Mouse (Mus musculus): ENCODE results near the gene Spag6l. TPM values are rescaled to one million over a fixed set of nuclear protein-coding genes. Genes with fewer than 3 reads are reported as not detected.

The Spag6l gene
- polyA plus RNA-seq, 1 experiment from 2014 or later: 0.39 TPM

DNA sequence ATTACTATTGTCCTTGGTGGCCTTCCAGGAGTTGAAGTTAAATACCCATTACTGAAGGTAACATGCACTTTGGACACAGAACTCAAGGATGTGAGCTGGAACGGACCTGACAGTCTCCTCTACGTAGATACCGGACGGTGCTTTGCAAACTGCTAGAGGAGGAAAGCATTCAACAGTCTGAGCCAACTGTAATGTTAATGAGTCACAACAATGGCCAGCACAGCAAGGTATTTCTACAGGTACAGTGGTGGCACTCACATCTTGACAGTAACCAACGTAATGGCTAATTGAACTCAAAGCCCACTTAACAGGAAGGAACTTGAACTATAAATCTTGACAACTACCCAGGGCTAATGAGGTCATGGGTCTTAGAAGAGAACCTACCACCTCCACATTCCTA, 3.8 kb downstream of the Spag6l start:
- Histone ChIP-seq H3K4me3 (ENCODE audit: low read depth, low read length) (no peak overlapping the region), H3K27me3 (ENCODE audit: control insufficient read depth, insufficient read depth, low read length) (no peaks in the 10 kb centered on the region), H3K27ac (ENCODE audit: low read length) (no peak overlapping the region), H3K4me2 (replicated peaks; ENCODE audit: low read depth, low read length) (no peak overlapping the region), H3K4me1 (ENCODE audit: control insufficient read depth, insufficient read depth, low read length) (no peaks in the 10 kb centered on the region), H3K9me3 (ENCODE audit: control insufficient read depth, low read depth, low read length) (no peaks in the 10 kb centered on the region), H3K9ac (replicated peaks; ENCODE audit: low read depth, low read length) (no peak overlapping the region), H3K36me3 (ENCODE audit: control insufficient read depth, insufficient read depth, low read length) (no peaks in the 10 kb centered on the region)
- no peak for ATAC-seq (ENCODE audit: insufficient number of reproducible peaks, insufficient read depth, low FRiP score, low read depth)
- WGBS: 48% methylated on average over 5 of the region's 5 CpGs

DNA sequence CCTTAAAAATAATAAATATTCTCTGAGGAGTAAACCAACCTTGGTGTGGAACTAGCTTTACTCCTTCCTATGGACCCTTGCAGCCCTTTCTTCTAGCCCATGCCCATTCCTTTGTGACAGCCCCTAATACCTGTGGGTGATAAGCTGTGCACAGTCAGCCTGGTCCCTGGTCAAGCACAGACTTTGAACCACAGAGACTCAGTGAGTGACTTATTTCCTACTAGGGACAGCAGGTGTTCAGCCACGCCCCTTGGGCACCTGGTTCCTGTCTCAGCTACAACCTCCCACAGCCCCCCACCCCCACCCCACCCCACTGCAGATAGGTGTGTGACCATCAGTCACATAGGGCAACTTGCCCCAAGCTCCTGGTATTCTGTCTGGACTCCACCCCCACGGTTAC, 22.9 kb downstream of the Spag6l start:
- H3K4me3 ChIP-seq (ENCODE audit: low read depth, low read length): no peak overlapping the region

More for the DNA sequence above, 22.9 kb downstream of the Spag6l start:
- no peak for ATAC-seq (ENCODE audit: insufficient number of reproducible peaks, insufficient read depth, low FRiP score, low read depth)
- Histone ChIP-seq H3K4me2 (replicated peaks; ENCODE audit: low read depth, low read length) (no peak overlapping the region), H3K9ac (replicated peaks; ENCODE audit: low read depth, low read length) (no peak overlapping the region), H3K27ac (ENCODE audit: low read length) (no peak overlapping the region), H3K9me3 (ENCODE audit: control insufficient read depth, low read depth, low read length) (no peaks in the 10 kb centered on the region), H3K36me3 (ENCODE audit: control insufficient read depth, insufficient read depth, low read length) (no peaks in the 10 kb centered on the region), H3K4me1 (ENCODE audit: control insufficient read depth, insufficient read depth, low read length) (no peaks in the 10 kb centered on the region), H3K27me3 (ENCODE audit: control insufficient read depth, insufficient read depth, low read length) (no peaks in the 10 kb centered on the region)
- WGBS: 70% methylated on average over 2 of the region's 2 CpGs

Other genes with a start within 250 kb of the Spag6l start
- 15.9 and 16.1 TPM in 2 replicates for gene Fgd4, start 228.9 kb downstream of the Spag6l start, polyA plus RNA-seq (2014; fragmentation: Nextera tagmentation; extraction: Ambion mirVana)
- gene Olfr19, start 153.1 kb downstream of the Spag6l start, polyA plus RNA-seq (2014; fragmentation: Nextera tagmentation; extraction: Ambion mirVana): not detected in 2 replicates
- gene Igll1, start 34.5 kb upstream of the Spag6l start, polyA plus RNA-seq (2014; fragmentation: Nextera tagmentation; extraction: Ambion mirVana): 0.41 and 0.59 TPM in 2 replicates
- 63.4 and 73.1 TPM in 2 replicates for gene Top3b, start 41.3 kb upstream of the Spag6l start, polyA plus RNA-seq (2014; fragmentation: Nextera tagmentation; extraction: Ambion mirVana)
- 2.9 TPM in 2 replicates for gene Vpreb1, start 41.4 kb upstream of the Spag6l start, polyA plus RNA-seq (2014; fragmentation: Nextera tagmentation; extraction: Ambion mirVana)
- 14.8 and 16.5 TPM in 2 replicates for gene Ppm1f, start 67.0 kb upstream of the Spag6l start, polyA plus RNA-seq (2014; fragmentation: Nextera tagmentation; extraction: Ambion mirVana)
- 177 and 185 TPM in 2 replicates for gene Mapk1, start 153.9 kb upstream of the Spag6l start, polyA plus RNA-seq (2014; fragmentation: Nextera tagmentation; extraction: Ambion mirVana)
- gene Ypel1, start 240.2 kb upstream of the Spag6l start, polyA plus RNA-seq (2014; fragmentation: Nextera tagmentation; extraction: Ambion mirVana): 33.5 and 35.0 TPM in 2 replicates